Mouse (Mus musculus) testis, adult 2 months (tissue): ENCODE measurements around the gene Gm36028. TPM values are rescaled to one million over a fixed set of nuclear protein-coding genes. Genes with fewer than 3 reads are reported as not detected.

Experiments
- H3K27ac ChIP-seq: fragments of 200-500 bp; 2 replicates; pipeline ENCODE4 v1.5.1; 2012; ENCODE audit warnings: low read depth, low read length; ENCODE audit not compliant: control insufficient read depth, insufficient read depth
- H3K27me3 ChIP-seq: fragments of 200-500 bp; 2 replicates; pipeline ENCODE4 v1.6.1; 2012; ENCODE audit warnings: mild to moderate bottlenecking, low read length, moderate library complexity; ENCODE audit not compliant: control insufficient read depth, insufficient read depth
- H3K36me3 ChIP-seq: fragments of 200-500 bp; 2 replicates; pipeline ENCODE4 v1.6.1; 2012; ENCODE audit warnings: mild to moderate bottlenecking, low read length; ENCODE audit not compliant: control insufficient read depth, insufficient read depth
- H3K4me1 ChIP-seq: fragments of 200-500 bp; 2 replicates; pipeline ENCODE4 v1.6.1; 2012; ENCODE audit warnings: low read length; ENCODE audit not compliant: control insufficient read depth, insufficient read depth
- H3K4me3 ChIP-seq: fragments of 200-500 bp; 2 replicates; pipeline ENCODE4 v1.5.1; 2012; ENCODE audit warnings: low read depth, mild to moderate bottlenecking, low read length, moderate library complexity, mixed read lengths; ENCODE audit not compliant: control insufficient read depth
- CTCF ChIP-seq: fragments of 200-500 bp; IDR thresholded peaks from 2 replicates; pipeline ENCODE4 v1.5.1; 2012; ENCODE audit warnings: low read depth, mild to moderate bottlenecking, inconsistent platforms, low read length, moderate library complexity; ENCODE audit not compliant: control insufficient read depth, insufficient read depth, insufficient replicate concordance
- POLR2A ChIP-seq: fragments of 200-500 bp; IDR thresholded peaks from 2 replicates; pipeline ENCODE4 v1.6.1; 2012; ENCODE audit warnings: low read depth, mild to moderate bottlenecking, inconsistent platforms, low read length, moderate library complexity; ENCODE audit not compliant: control insufficient read depth
- polyA plus RNA-seq: library from polyadenylated mRNA; depleted of rRNA; stranded (reverse); fragments of >200 nt; gene quantifications from 2 replicates; pipeline ENCODE4 v1.2.3, GENCODE M21; 2012

Gm36028 gene
- polyA plus RNA-seq, 1 experiment, result 1.2 TPM

- H3K4me1 ChIP-seq, result no peaks in the 10 kb centered on the region; the same call in 1 of the 2 replicates
- H3K27me3 ChIP-seq, result no peaks in the 10 kb centered on the region
- TF ChIP-seq POLR2A, result no peak
- no peak for TF ChIP-seq CTCF
- no peaks in the 10 kb centered on the region for H3K36me3 ChIP-seq
- no peak overlapping the region for H3K4me3 ChIP-seq
- no peak overlapping the region for H3K27ac ChIP-seq
These were observed 28.0 kb upstream of the Gm36028 start for GRCm38 (mm10) chr16:37888986-37889385.

DNA sequence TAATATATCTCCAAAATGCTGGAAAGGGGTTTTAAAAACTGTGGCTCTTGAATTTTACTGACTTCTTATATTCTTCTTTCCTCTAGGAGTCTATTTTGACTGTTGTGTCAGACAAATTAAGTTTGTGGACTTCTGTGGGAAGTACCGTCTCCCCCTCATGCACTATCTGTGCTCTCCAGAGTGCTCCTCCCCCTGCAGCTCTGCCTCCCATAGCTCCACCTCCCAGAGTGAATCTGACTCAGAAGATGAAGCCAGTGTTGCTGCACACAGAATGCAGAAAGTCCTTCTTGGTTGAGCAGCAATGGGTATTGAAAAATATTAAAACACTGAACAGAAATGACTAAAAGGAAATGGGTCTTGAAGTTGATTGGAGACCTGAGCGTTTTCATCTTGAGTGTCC is 20.2 kb upstream of the Gm36028 start:
- no peaks in the 10 kb centered on the region for H3K27me3 ChIP-seq
- H3K4me1 ChIP-seq, result no peaks in the 10 kb centered on the region; the same call in 1 of the 2 replicates
- no peak overlapping the region for H3K27ac ChIP-seq
- TF ChIP-seq POLR2A (no peak), CTCF (no peak)
- H3K36me3 ChIP-seq, result peaks cover 3% of the 10 kb centered on the region
- no peak overlapping the region for H3K4me3 ChIP-seq

DNA sequence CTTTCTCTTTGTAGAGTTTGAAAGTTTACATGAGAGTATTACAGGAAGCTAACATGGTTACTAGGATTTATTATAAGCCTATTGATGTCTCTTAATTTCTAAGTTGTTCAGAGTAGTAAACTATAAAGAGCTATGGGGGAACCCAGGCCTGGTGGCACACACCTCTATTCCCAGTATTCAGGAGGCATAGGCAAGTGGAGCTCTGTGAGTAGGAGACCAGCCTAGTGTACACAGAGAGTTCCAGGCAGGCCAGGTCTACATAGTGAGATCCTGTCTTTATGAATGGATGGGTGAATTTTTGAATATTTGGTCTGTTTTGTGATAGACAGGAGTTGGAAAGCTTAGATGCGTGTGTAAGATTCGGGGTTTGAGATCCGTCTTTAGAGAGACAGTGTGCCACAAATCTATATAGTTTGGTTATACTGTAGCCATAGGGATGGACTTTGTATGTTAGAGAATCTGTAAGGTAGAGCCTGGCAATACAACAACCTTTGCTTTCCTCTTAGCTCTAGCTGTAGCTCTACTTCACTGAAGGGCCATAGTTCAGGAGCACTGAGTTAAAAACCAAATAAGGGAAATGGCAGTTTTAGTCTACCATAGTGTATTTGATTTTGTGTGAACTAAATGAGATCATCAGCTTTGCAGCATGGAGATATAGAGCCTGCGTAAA is 18.9 kb upstream of the Gm36028 start:
- H3K4me1 ChIP-seq, result no peaks in the 10 kb centered on the region; the same call in 1 of the 2 replicates
- peaks cover 3% of the 10 kb centered on the region for H3K36me3 ChIP-seq
- H3K27me3 ChIP-seq, result no peaks in the 10 kb centered on the region
- no peak overlapping the region for H3K4me3 ChIP-seq
- TF ChIP-seq CTCF (no peak), POLR2A (no peak)
- no peak overlapping the region for H3K27ac ChIP-seq

- H3K4me1 ChIP-seq, result no peaks in the 10 kb centered on the region; the same call in 1 of the 2 replicates
- TF ChIP-seq CTCF, result no peak
- no peak for TF ChIP-seq POLR2A
- no peak overlapping the region for H3K4me3 ChIP-seq
- H3K27me3 ChIP-seq, result no peaks in the 10 kb centered on the region
- no peak overlapping the region for H3K27ac ChIP-seq
- peaks cover 3% of the 10 kb centered on the region for H3K36me3 ChIP-seq
These were observed 18.1 kb upstream of the Gm36028 start for GRCm38 (mm10) chr16:37878951-37879505.

- no peaks in the 10 kb centered on the region for H3K27me3 ChIP-seq
- no peak overlapping the region for H3K4me3 ChIP-seq
- TF ChIP-seq CTCF (no peak), POLR2A (no peak)
- H3K36me3 ChIP-seq, result peaks cover 2% of the 10 kb centered on the region
- H3K27ac ChIP-seq, result no peak overlapping the region
- no peaks in the 10 kb centered on the region; the same call in 1 of the 2 replicates for H3K4me1 ChIP-seq
These were observed 16.5 kb upstream of the Gm36028 start for GRCm38 (mm10) chr16:37877406-37877805.

DNA sequence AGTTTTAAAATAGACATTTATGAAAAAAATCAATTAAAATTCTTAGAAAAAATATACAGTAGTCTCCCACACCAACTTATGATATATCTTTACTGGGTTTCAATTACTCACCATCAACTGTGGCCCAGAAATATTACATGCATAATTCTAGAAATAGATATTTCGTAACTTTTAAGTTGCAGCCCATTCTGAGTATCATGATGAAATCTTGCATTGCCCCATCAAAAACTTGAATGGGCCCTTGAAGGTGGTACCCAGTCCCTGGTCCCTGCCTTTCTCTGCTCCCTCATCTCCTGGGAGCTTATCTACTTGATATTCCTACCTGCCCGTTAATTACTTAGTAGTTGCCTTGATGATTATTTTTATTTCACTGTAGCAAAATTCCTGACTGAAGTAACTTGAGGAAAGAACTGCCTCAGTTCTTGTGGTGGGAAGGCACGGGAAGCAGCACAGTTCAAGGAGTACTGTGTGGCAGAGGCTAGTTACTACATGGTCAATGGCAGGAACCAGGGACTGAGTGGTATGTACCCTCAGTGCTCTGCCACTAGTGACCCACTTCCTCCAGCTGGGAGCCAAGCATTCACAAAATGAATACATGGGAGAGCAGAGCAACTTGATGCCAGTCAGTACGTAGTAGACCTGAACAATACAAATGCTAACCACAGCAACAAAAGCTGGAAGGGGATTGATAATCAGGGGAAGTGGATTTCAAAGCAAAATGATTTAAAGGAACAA is 13.7 kb upstream of the Gm36028 start:
- H3K27me3 ChIP-seq, result no peaks in the 10 kb centered on the region
- H3K4me1 ChIP-seq, result no peaks in the 10 kb centered on the region; the same call in 1 of the 2 replicates
- peaks cover 2% of the 10 kb centered on the region for H3K36me3 ChIP-seq
- H3K4me3 ChIP-seq, result no peak overlapping the region
- no peak for TF ChIP-seq POLR2A
- TF ChIP-seq CTCF, result no peak
- H3K27ac ChIP-seq, result no peak overlapping the region

DNA sequence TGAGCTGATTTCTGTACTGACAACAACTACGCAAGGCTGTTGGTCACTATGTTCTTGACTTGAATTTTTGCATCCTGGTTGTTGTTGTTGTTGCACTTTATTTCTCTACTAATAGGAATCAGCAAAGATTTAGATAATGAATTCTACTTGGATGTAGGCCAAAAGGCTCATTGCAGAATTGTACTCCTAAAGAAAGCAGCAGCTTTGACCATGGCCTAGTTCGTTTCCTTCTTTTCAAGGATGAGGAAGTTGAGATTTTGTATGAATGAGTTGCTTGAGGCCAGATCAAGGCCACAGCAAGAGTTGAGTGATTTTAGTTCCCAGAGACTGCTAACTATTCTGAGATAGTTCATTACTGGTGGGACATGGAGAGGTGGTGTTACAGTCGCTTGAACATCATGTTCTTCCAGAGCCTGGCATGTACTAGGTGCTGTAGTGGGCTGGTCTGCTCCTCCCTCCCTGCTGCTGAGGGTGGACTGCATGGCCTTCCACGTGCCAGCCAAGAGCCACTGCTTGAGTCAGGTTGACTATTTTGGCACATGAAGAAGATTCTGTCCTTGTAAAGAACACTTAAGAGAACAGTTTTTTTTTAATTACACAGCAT is 10.3 kb upstream of the Gm36028 start:
- H3K27ac ChIP-seq, result peak overlapping the region; percentile 16; the same call in 1 of the 2 replicates
- H3K27me3 ChIP-seq, result no peaks in the 10 kb centered on the region
- H3K4me1 ChIP-seq, result no peaks in the 10 kb centered on the region; the same call in 1 of the 2 replicates
- peak; percentile 5; the same call in 1 of the 2 replicates for TF ChIP-seq CTCF
- TF ChIP-seq POLR2A, result no peak
- no peaks in the 10 kb centered on the region for H3K36me3 ChIP-seq
- no peak overlapping the region for H3K4me3 ChIP-seq
